Mouse (Mus musculus): ENCODE measurements around the gene Fam189a1. TPM values are rescaled to one million over a fixed set of nuclear protein-coding genes. Genes with fewer than 3 reads are reported as not detected.

The Fam189a1 gene
- polyA plus RNA-seq, 1 experiment from 2014 or later = 0.31 TPM

- Histone ChIP-seq H3K9me3 (replicated peaks) (no peaks in the 10 kb centered on the region), H3K27me3 (no peaks in the 10 kb centered on the region), H3K36me3 (no peaks in the 10 kb centered on the region), H3K4me3 (peak within 1 kb of the TSS; percentile 98), H3K4me1 (replicated peaks) (peaks cover 15% of the 10 kb centered on the region), H3K27ac (peak within 1 kb of the TSS; percentile 96), H3K9ac (peak within 1 kb of the TSS; percentile 97), H3K4me2 (peak within 1 kb of the TSS; percentile 88)
- under 1% methylated on average over 54 of the region's 57 CpGs for WGBS
- peak; percentile 96 for ATAC-seq (replicated peaks; ENCODE audit: insufficient number of reproducible peaks, insufficient read depth, low FRiP score, low read depth)
Measured at GRCm38 (mm10) chr7:64872743-64873241, 283.6 kb downstream of the Fam189a1 start, which contains the start of gene Nsmce3. Gene Nsmce3, minus strand, starts transcription at chr7:64872997.

GRCm38 (mm10) chr7:64871987-64872742 is 284.2 kb downstream of the Fam189a1 start:
- Histone ChIP-seq H3K27me3 (no peaks in the 10 kb centered on the region), H3K9ac (peak overlapping the region; percentile 97), H3K36me3 (no peaks in the 10 kb centered on the region), H3K9me3 (replicated peaks) (no peaks in the 10 kb centered on the region), H3K4me1 (replicated peaks) (peaks cover 15% of the 10 kb centered on the region), H3K27ac (peak overlapping the region; percentile 96), H3K4me3 (peak overlapping the region; percentile 98), H3K4me2 (peak overlapping the region; percentile 88)
- ATAC-seq (replicated peaks; ENCODE audit: insufficient number of reproducible peaks, insufficient read depth, low FRiP score, low read depth) = peak; percentile 64
- 1% methylated on average over 33 of the region's 33 CpGs for WGBS

GRCm38 (mm10) chr7:64869549-64870065 is 286.8 kb downstream of the Fam189a1 start:
- no peaks in the 10 kb centered on the region for H3K9me3 ChIP-seq (replicated peaks)
- no peak overlapping the region for H3K4me2 ChIP-seq
- H3K27me3 ChIP-seq = no peaks in the 10 kb centered on the region
- peaks cover 15% of the 10 kb centered on the region for H3K4me1 ChIP-seq (replicated peaks)
- no peaks in the 10 kb centered on the region for H3K36me3 ChIP-seq
- H3K9ac ChIP-seq = no peak overlapping the region
- ATAC-seq (replicated peaks; ENCODE audit: insufficient number of reproducible peaks, insufficient read depth, low FRiP score, low read depth) = no peak
- no peak overlapping the region for H3K4me3 ChIP-seq
- WGBS = 74% methylated on average over 6 of the region's 6 CpGs
- no peak overlapping the region for H3K27ac ChIP-seq

GRCm38 (mm10) chr7:64863538-64863937 is 292.8 kb downstream of the Fam189a1 start:
- Histone ChIP-seq H3K27ac (no peak overlapping the region), H3K4me1 (replicated peaks) (no peaks in the 10 kb centered on the region), H3K4me2 (no peak overlapping the region), H3K9me3 (replicated peaks) (no peaks in the 10 kb centered on the region), H3K9ac (no peak overlapping the region), H3K4me3 (no peak overlapping the region), H3K36me3 (no peaks in the 10 kb centered on the region), H3K27me3 (no peaks in the 10 kb centered on the region)
- 78% methylated on average over 3 of the region's 3 CpGs for WGBS
- ATAC-seq (replicated peaks; ENCODE audit: insufficient number of reproducible peaks, insufficient read depth, low FRiP score, low read depth) = no peak

GRCm38 (mm10) chr7:64862978-64863377 is 293.4 kb downstream of the Fam189a1 start:
- no peaks in the 10 kb centered on the region for H3K9me3 ChIP-seq (replicated peaks)
- 81% methylated on average over 3 of the region's 3 CpGs for WGBS

GRCm38 (mm10) chr7:64856526-64857082 is 299.8 kb downstream of the Fam189a1 start:
- Histone ChIP-seq H3K4me3 (no peak overlapping the region), H3K9ac (no peak overlapping the region), H3K4me2 (no peak overlapping the region), H3K36me3 (no peaks in the 10 kb centered on the region), H3K27ac (no peak overlapping the region), H3K9me3 (replicated peaks) (no peaks in the 10 kb centered on the region), H3K4me1 (replicated peaks) (no peaks in the 10 kb centered on the region), H3K27me3 (no peaks in the 10 kb centered on the region)
- 77% methylated on average over 12 of the region's 12 CpGs for WGBS
- ATAC-seq (replicated peaks; ENCODE audit: insufficient number of reproducible peaks, insufficient read depth, low FRiP score, low read depth) = no peak

More at GRCm38 (mm10) chr7:64862978-64863377, 293.4 kb downstream of the Fam189a1 start:
- Histone ChIP-seq H3K27me3 (no peaks in the 10 kb centered on the region), H3K27ac (no peak overlapping the region), H3K4me3 (no peak overlapping the region), H3K4me2 (no peak overlapping the region), H3K36me3 (no peaks in the 10 kb centered on the region), H3K9ac (no peak overlapping the region), H3K4me1 (replicated peaks) (no peaks in the 10 kb centered on the region)
- no peak for ATAC-seq (replicated peaks; ENCODE audit: insufficient number of reproducible peaks, insufficient read depth, low FRiP score, low read depth)

GRCm38 (mm10) chr7:64855976-64856375 is 300.4 kb downstream of the Fam189a1 start:
- Histone ChIP-seq H3K9me3 (replicated peaks) (no peaks in the 10 kb centered on the region), H3K27ac (no peak overlapping the region), H3K27me3 (no peaks in the 10 kb centered on the region), H3K9ac (no peak overlapping the region), H3K36me3 (no peaks in the 10 kb centered on the region), H3K4me1 (replicated peaks) (no peaks in the 10 kb centered on the region), H3K4me3 (no peak overlapping the region), H3K4me2 (no peak overlapping the region)
- WGBS = 67% methylated on average over 15 of the region's 15 CpGs
- ATAC-seq (replicated peaks; ENCODE audit: insufficient number of reproducible peaks, insufficient read depth, low FRiP score, low read depth) = no peak

GRCm38 (mm10) chr7:64855389-64855927 is 300.9 kb downstream of the Fam189a1 start:
- H3K27ac ChIP-seq = no peak overlapping the region
- H3K9me3 ChIP-seq (replicated peaks) = no peaks in the 10 kb centered on the region
- WGBS = 74% methylated on average over 5 of the region's 10 CpGs
- H3K36me3 ChIP-seq = no peaks in the 10 kb centered on the region
- no peak overlapping the region for H3K4me3 ChIP-seq
- no peak overlapping the region for H3K4me2 ChIP-seq
- H3K4me1 ChIP-seq (replicated peaks) = no peaks in the 10 kb centered on the region
- no peak for ATAC-seq (replicated peaks; ENCODE audit: insufficient number of reproducible peaks, insufficient read depth, low FRiP score, low read depth)
- no peaks in the 10 kb centered on the region for H3K27me3 ChIP-seq
- H3K9ac ChIP-seq = no peak overlapping the region

GRCm38 (mm10) chr7:64850791-64851190 is 305.6 kb downstream of the Fam189a1 start:
- no peak overlapping the region for H3K4me2 ChIP-seq
- H3K4me3 ChIP-seq = no peak overlapping the region
- no peak for ATAC-seq (replicated peaks; ENCODE audit: insufficient number of reproducible peaks, insufficient read depth, low FRiP score, low read depth)
- H3K27ac ChIP-seq = no peak overlapping the region
- no peak overlapping the region for H3K9ac ChIP-seq
- WGBS = 18% methylated on average over 3 of the region's 3 CpGs
- H3K9me3 ChIP-seq (replicated peaks) = no peaks in the 10 kb centered on the region
- H3K27me3 ChIP-seq = no peaks in the 10 kb centered on the region
- no peaks in the 10 kb centered on the region for H3K36me3 ChIP-seq
- no peaks in the 10 kb centered on the region for H3K4me1 ChIP-seq (replicated peaks)

GRCm38 (mm10) chr7:64847366-64847899 is 308.9 kb downstream of the Fam189a1 start:
- WGBS = 81% methylated on average over 5 of the region's 5 CpGs
- H3K4me3 ChIP-seq = no peak overlapping the region
- H3K9me3 ChIP-seq (replicated peaks) = no peaks in the 10 kb centered on the region
- no peaks in the 10 kb centered on the region for H3K27me3 ChIP-seq
- ATAC-seq (replicated peaks; ENCODE audit: insufficient number of reproducible peaks, insufficient read depth, low FRiP score, low read depth) = no peak
- no peak overlapping the region for H3K4me2 ChIP-seq
- H3K27ac ChIP-seq = no peak overlapping the region
- no peak overlapping the region for H3K9ac ChIP-seq
- no peaks in the 10 kb centered on the region for H3K4me1 ChIP-seq (replicated peaks)
- no peaks in the 10 kb centered on the region for H3K36me3 ChIP-seq

GRCm38 (mm10) chr7:64846061-64846460 is 310.3 kb downstream of the Fam189a1 start:
- WGBS = 49% methylated on average over 3 of the region's 3 CpGs
- Histone ChIP-seq H3K36me3 (no peaks in the 10 kb centered on the region), H3K9ac (no peak overlapping the region), H3K4me2 (no peak overlapping the region), H3K27me3 (no peaks in the 10 kb centered on the region), H3K4me3 (no peak overlapping the region), H3K9me3 (replicated peaks) (no peaks in the 10 kb centered on the region), H3K4me1 (replicated peaks) (peaks cover 5% of the 10 kb centered on the region), H3K27ac (no peak overlapping the region)
- no peak for ATAC-seq (replicated peaks; ENCODE audit: insufficient number of reproducible peaks, insufficient read depth, low FRiP score, low read depth)
